Mouse (Mus musculus): ENCODE data around the gene Socs4. TPM values are rescaled to one million over a fixed set of nuclear protein-coding genes. Genes with fewer than 3 reads are reported as not detected.

Socs4 gene
- polyA plus RNA-seq (2015; fragmentation: Nextera tagmentation; extraction: Ambion mirVana): 1.7 and 2.6 TPM in 2 replicates

DNA sequence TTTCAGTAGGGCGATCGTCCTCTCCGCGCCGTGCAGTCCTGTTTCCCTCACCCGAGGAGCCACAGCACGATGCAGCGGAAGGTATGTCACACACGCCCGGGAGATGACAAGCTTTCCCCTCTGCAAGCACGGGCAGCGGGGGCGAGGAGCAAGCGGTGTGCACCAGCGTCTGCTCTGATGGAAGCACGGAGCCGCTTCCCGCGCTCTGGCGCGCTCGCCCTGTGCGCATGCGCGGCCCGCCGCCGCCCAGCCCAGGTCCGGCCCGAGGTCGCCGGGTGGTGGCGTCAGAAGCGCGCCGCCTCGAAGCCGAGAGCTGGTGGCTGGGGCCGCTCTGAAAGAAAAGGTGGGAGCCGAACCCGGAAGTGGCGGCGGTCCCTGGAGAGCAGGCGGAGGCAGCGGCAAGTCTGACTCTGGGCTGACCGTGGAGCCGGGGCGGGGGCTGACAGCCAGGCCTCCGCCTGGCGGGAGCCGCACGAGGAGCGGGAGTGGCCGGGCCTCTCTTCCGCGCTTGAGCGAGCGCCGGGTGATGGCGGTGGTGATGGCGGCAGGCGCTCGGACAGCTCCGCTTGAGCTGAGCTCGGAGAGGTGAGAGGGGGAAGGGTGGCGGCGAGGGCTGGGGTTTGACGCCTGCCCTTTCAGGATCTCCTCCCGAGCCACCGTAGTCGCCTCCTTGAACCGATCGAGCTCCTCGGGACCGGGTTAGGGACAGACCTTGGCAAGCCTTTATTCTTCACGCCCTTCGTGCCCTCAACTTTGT, at the start of gene Socs4, which contains the start of gene Wdhd1:
Gene Socs4, plus strand, starts transcription at position 295 of the 757 bp plus-strand sequence.
Gene Wdhd1, minus strand, starts transcription at position 221 of the 757 bp plus-strand sequence.
- H3K27ac ChIP-seq (ENCODE audit: low read depth, low read length): peak within 1 kb of the TSS; percentile 93
- peak within 1 kb of the TSS; percentile 84 for H3K4me3 ChIP-seq (ENCODE audit: low read length)
- peaks cover 17% of the 10 kb centered on the region for H3K4me1 ChIP-seq (ENCODE audit: control insufficient read depth, insufficient read depth, low read depth, low read length)
- H3K9ac ChIP-seq (ENCODE audit: low read depth, low read length): peak within 1 kb of the TSS; percentile 84
- no peaks in the 10 kb centered on the region for H3K9me3 ChIP-seq (ENCODE audit: control insufficient read depth, low read length)
- no peaks in the 10 kb centered on the region for H3K27me3 ChIP-seq (replicated peaks; ENCODE audit: control insufficient read depth, insufficient read depth, low read length)
- H3K36me3 ChIP-seq (ENCODE audit: control insufficient read depth, insufficient read depth, low read length): peaks cover 2% of the 10 kb centered on the region; the same call in 1 of the 2 replicates
- under 1% methylated on average over 71 of the region's 77 CpGs for WGBS
- H3K4me2 ChIP-seq (ENCODE audit: low read length): peak within 1 kb of the TSS; percentile 84
- peak; percentile 98 for ATAC-seq

DNA sequence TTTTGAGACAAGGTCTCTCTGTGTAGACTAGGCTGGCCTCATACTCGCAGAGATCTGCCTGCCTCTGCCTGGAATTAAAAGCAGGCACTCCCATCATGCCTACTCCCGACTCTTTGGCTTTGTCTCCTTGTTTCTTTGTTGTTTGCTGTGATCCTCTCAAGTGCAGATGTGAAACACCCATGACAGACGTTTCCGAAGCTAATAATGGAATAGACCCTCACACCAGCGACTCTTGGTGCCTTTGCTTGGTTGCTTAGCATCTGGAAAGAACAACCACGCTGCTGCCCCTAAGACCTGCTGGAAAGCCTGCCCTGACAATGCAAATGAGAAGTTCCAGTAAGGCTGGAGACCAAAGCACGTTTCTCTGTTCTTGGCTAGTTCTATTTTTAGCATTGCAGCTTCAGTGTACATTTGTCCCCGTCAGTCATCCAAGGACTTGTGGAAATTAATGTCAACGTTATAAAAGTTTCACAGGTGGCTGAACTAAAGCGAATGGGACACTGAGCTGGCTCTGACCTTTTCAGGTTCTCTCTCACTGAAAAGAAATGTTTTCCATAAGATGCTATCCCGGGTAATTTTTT, 46.8 kb upstream of the Socs4 start:
- H3K4me3 ChIP-seq (ENCODE audit: low read length): no peak overlapping the region
- no peak overlapping the region for H3K9ac ChIP-seq (ENCODE audit: low read depth, low read length)
- 78% methylated on average over 11 of the region's 11 CpGs for WGBS
- no peaks in the 10 kb centered on the region for H3K36me3 ChIP-seq (ENCODE audit: control insufficient read depth, insufficient read depth, low read length)
- H3K27me3 ChIP-seq (replicated peaks; ENCODE audit: control insufficient read depth, insufficient read depth, low read length): no peaks in the 10 kb centered on the region
- H3K9me3 ChIP-seq (ENCODE audit: control insufficient read depth, low read length): no peaks in the 10 kb centered on the region
- no peak overlapping the region for H3K4me2 ChIP-seq (ENCODE audit: low read length)
- no peak overlapping the region for H3K27ac ChIP-seq (ENCODE audit: low read depth, low read length)
- ATAC-seq: no peak
- no peaks in the 10 kb centered on the region for H3K4me1 ChIP-seq (ENCODE audit: control insufficient read depth, insufficient read depth, low read depth, low read length)

GRCm38 (mm10) chr14:47233602-47234001, 43.1 kb upstream of the Socs4 start:
- no peak overlapping the region for H3K4me2 ChIP-seq (ENCODE audit: low read length)
- H3K9ac ChIP-seq (ENCODE audit: low read depth, low read length): no peak overlapping the region
- H3K4me3 ChIP-seq (ENCODE audit: low read length): no peak overlapping the region
- H3K9me3 ChIP-seq (ENCODE audit: control insufficient read depth, low read length): peaks cover 6% of the 10 kb centered on the region
- WGBS: 80% methylated on average over 2 of the region's 2 CpGs
- H3K27me3 ChIP-seq (replicated peaks; ENCODE audit: control insufficient read depth, insufficient read depth, low read length): no peaks in the 10 kb centered on the region
- no peaks in the 10 kb centered on the region for H3K4me1 ChIP-seq (ENCODE audit: control insufficient read depth, insufficient read depth, low read depth, low read length)
- no peak for ATAC-seq
- no peaks in the 10 kb centered on the region for H3K36me3 ChIP-seq (ENCODE audit: control insufficient read depth, insufficient read depth, low read length)
- no peak overlapping the region for H3K27ac ChIP-seq (ENCODE audit: low read depth, low read length)

GRCm38 (mm10) chr14:47234032-47234431, 42.7 kb upstream of the Socs4 start:
- 97% methylated on average over 3 of the region's 3 CpGs for WGBS
- no peak overlapping the region for H3K4me2 ChIP-seq (ENCODE audit: low read length)
- no peak for ATAC-seq
- H3K4me1 ChIP-seq (ENCODE audit: control insufficient read depth, insufficient read depth, low read depth, low read length): no peaks in the 10 kb centered on the region
- no peaks in the 10 kb centered on the region for H3K27me3 ChIP-seq (replicated peaks; ENCODE audit: control insufficient read depth, insufficient read depth, low read length)
- no peaks in the 10 kb centered on the region for H3K36me3 ChIP-seq (ENCODE audit: control insufficient read depth, insufficient read depth, low read length)
- H3K9ac ChIP-seq (ENCODE audit: low read depth, low read length): no peak overlapping the region
- H3K4me3 ChIP-seq (ENCODE audit: low read length): no peak overlapping the region
- no peak overlapping the region for H3K27ac ChIP-seq (ENCODE audit: low read depth, low read length)
- H3K9me3 ChIP-seq (ENCODE audit: control insufficient read depth, low read length): peaks cover 6% of the 10 kb centered on the region

DNA sequence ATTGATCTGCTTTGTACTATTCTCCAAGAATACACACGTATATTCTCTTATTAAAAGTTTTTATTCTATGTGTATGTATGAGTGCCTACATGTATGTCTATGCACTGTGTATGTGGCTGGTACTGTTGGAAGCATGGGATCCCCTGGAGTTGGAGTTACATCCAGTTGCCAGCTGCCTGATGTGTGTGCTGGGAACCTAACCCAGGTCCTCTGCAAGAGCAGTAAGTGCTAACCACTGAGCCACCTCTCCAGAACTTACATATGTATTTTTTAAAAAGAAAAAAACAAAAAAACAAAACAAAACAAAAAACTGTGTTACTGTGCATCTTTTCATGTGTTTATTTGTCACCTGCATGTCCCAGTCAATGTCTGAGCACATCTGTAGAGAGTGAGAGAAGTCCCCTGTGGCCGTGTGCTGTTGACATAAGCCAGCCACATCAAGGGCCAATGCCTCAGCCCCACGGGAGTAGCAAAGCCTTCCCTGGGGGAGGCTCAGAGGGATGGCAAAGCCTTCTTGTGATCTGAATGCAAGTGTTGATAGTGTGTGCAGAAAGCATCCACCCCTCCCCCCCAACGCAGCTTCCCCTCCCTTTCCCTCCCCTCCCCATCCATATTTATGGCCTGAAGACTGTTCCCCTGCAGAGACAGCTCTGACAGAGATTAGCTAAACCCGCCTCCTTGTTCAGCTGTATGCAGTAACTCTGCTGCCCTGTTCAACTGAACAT, 42.0 kb upstream of the Socs4 start:
- no peak for ATAC-seq
- no peaks in the 10 kb centered on the region for H3K4me1 ChIP-seq (ENCODE audit: control insufficient read depth, insufficient read depth, low read depth, low read length)
- no peaks in the 10 kb centered on the region for H3K27me3 ChIP-seq (replicated peaks; ENCODE audit: control insufficient read depth, insufficient read depth, low read length)
- no peak overlapping the region for H3K4me3 ChIP-seq (ENCODE audit: low read length)
- no peak overlapping the region for H3K27ac ChIP-seq (ENCODE audit: low read depth, low read length)
- peaks cover 6% of the 10 kb centered on the region for H3K9me3 ChIP-seq (ENCODE audit: control insufficient read depth, low read length)
- H3K4me2 ChIP-seq (ENCODE audit: low read length): no peak overlapping the region
- H3K9ac ChIP-seq (ENCODE audit: low read depth, low read length): no peak overlapping the region
- H3K36me3 ChIP-seq (ENCODE audit: control insufficient read depth, insufficient read depth, low read length): no peaks in the 10 kb centered on the region
- WGBS: 75% methylated on average over 5 of the region's 5 CpGs

DNA sequence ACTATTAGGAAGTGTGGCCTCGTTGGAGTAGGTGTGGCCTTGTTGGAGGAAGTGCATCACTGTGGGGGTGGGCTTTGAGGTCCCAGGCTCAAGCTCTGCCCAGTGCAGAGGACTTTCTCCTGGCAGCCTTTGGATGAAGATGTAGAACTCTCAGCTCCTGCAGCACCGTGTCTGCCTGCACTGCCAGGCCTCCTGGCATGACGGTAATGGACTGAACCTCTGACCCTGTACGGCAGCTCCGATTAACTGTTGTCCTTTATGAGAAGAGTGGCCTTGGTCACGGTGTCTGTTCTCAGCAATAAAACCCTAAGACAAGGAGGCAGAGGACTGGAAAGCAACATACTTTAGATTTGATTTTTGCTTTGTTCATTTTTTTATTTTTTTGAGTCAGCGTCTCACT, 40.2 kb upstream of the Socs4 start:
- H3K9ac ChIP-seq (ENCODE audit: low read depth, low read length): no peak overlapping the region

GRCm38 (mm10) chr14:47237286-47237685, 39.4 kb upstream of the Socs4 start:
- Histone ChIP-seq H3K4me3 (ENCODE audit: low read length) (no peak overlapping the region), H3K9ac (ENCODE audit: low read depth, low read length) (no peak overlapping the region), H3K36me3 (ENCODE audit: control insufficient read depth, insufficient read depth, low read length) (peaks cover 10% of the 10 kb centered on the region), H3K27me3 (replicated peaks; ENCODE audit: control insufficient read depth, insufficient read depth, low read length) (no peaks in the 10 kb centered on the region), H3K27ac (ENCODE audit: low read depth, low read length) (no peak overlapping the region), H3K4me2 (ENCODE audit: low read length) (no peak overlapping the region), H3K4me1 (ENCODE audit: control insufficient read depth, insufficient read depth, low read depth, low read length) (no peaks in the 10 kb centered on the region), H3K9me3 (ENCODE audit: control insufficient read depth, low read length) (peaks cover 6% of the 10 kb centered on the region)
- ATAC-seq: no peak
- WGBS: 82% methylated on average over 4 of the region's 4 CpGs

More for the DNA sequence above, 40.2 kb upstream of the Socs4 start:
- no peak overlapping the region for H3K27ac ChIP-seq (ENCODE audit: low read depth, low read length)
- peaks cover 8% of the 10 kb centered on the region for H3K36me3 ChIP-seq (ENCODE audit: control insufficient read depth, insufficient read depth, low read length)
- no peak for ATAC-seq
- WGBS: 91% methylated on average over 7 of the region's 7 CpGs
- no peaks in the 10 kb centered on the region for H3K4me1 ChIP-seq (ENCODE audit: control insufficient read depth, insufficient read depth, low read depth, low read length)
- H3K4me2 ChIP-seq (ENCODE audit: low read length): no peak overlapping the region
- H3K9me3 ChIP-seq (ENCODE audit: control insufficient read depth, low read length): peaks cover 6% of the 10 kb centered on the region
- no peaks in the 10 kb centered on the region for H3K27me3 ChIP-seq (replicated peaks; ENCODE audit: control insufficient read depth, insufficient read depth, low read length)
- no peak overlapping the region for H3K4me3 ChIP-seq (ENCODE audit: low read length)

GRCm38 (mm10) chr14:47240600-47240999, 36.1 kb upstream of the Socs4 start:
- Histone ChIP-seq H3K9ac (ENCODE audit: low read depth, low read length) (no peak overlapping the region), H3K4me1 (ENCODE audit: control insufficient read depth, insufficient read depth, low read depth, low read length) (no peaks in the 10 kb centered on the region), H3K9me3 (ENCODE audit: control insufficient read depth, low read length) (peaks cover 3% of the 10 kb centered on the region), H3K27me3 (replicated peaks; ENCODE audit: control insufficient read depth, insufficient read depth, low read length) (no peaks in the 10 kb centered on the region), H3K36me3 (ENCODE audit: control insufficient read depth, insufficient read depth, low read length) (peaks cover 18% of the 10 kb centered on the region), H3K4me2 (ENCODE audit: low read length) (no peak overlapping the region), H3K4me3 (ENCODE audit: low read length) (no peak overlapping the region), H3K27ac (ENCODE audit: low read depth, low read length) (no peak overlapping the region)
- WGBS: 93% methylated on average over 1 of the region's 1 CpGs
- no peak for ATAC-seq

DNA sequence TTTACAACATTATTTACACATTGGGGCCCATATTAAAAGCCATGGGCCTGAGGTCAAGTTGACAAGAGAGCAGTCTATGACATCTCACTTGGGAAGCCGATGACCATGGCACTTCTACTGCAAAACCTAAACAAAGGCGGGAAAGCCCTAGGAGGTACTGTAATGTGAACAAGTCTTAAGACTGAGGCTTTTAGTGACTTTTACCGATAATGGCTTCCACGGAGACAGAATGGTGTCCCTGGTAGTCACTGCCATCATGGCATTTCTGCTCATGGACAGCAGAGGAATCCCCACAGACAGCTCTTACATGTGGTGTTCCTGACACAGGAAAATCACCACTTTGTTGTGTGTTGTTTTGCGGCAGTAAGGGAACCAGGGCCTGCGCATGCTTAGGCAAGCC, 35.7 kb upstream of the Socs4 start:
- ATAC-seq: no peak
- WGBS: 91% methylated on average over 6 of the region's 6 CpGs
- Histone ChIP-seq H3K9ac (ENCODE audit: low read depth, low read length) (no peak overlapping the region), H3K4me3 (ENCODE audit: low read length) (no peak overlapping the region), H3K27me3 (replicated peaks; ENCODE audit: control insufficient read depth, insufficient read depth, low read length) (no peaks in the 10 kb centered on the region), H3K27ac (ENCODE audit: low read depth, low read length) (no peak overlapping the region), H3K36me3 (ENCODE audit: control insufficient read depth, insufficient read depth, low read length) (peaks cover 20% of the 10 kb centered on the region), H3K9me3 (ENCODE audit: control insufficient read depth, low read length) (no peaks in the 10 kb centered on the region; the same call in 1 of the 2 replicates), H3K4me1 (ENCODE audit: control insufficient read depth, insufficient read depth, low read depth, low read length) (no peaks in the 10 kb centered on the region), H3K4me2 (ENCODE audit: low read length) (no peak overlapping the region)
